Mouse (Mus musculus) myocyte (in vitro differentiated cells): ENCODE measurements around the gene Plcl2.

Source experiments
- CEBPB ChIP-seq: IDR thresholded peaks from 2 replicates; pipeline ENCODE4 v1.6.1; 2011; ENCODE audit warnings: mild to moderate bottlenecking, moderate library complexity; ENCODE audit not compliant: poor library complexity, insufficient read depth, severe bottlenecking
- E2F4 ChIP-seq: IDR thresholded peaks from one replicate; pipeline ENCODE4 v1.6.1; 2011; ENCODE audit warnings: mild to moderate bottlenecking, control low read depth, moderate library complexity; ENCODE audit not compliant: insufficient read depth
- MAX ChIP-seq: IDR thresholded peaks from one replicate; pipeline ENCODE4 v1.6.1; 2011; ENCODE audit warnings: low read depth, mild to moderate bottlenecking, control low read depth
- MYOD1 ChIP-seq, 3 experiments: IDR thresholded peaks; one replicate each; pipeline ENCODE4 v1.6.1; 2011; ENCODE audit warnings: control low read depth in 2 of 3, low read depth in 2 of 3, mild to moderate bottlenecking in 2 of 3, moderate library complexity in 1 of 3; ENCODE audit not compliant: insufficient read length in 2 of 3, control insufficient read depth in 1 of 3
- MYOG ChIP-seq, 3 experiments: IDR thresholded peaks; one replicate each; pipeline ENCODE4 v1.6.1; 2011; ENCODE audit warnings: control low read depth in 2 of 3, low read depth in 2 of 3, mild to moderate bottlenecking in 2 of 3; ENCODE audit not compliant: insufficient read length in 2 of 3, control insufficient read depth in 1 of 3, insufficient read depth in 1 of 3
- POLR2A ChIP-seq: IDR thresholded peaks from one replicate; pipeline ENCODE4 v1.6.1; 2011; ENCODE audit warnings: low read depth, mild to moderate bottlenecking, control low read depth, moderate library complexity; ENCODE audit not compliant: insufficient read length
- POLR2AphosphoS2 ChIP-seq: IDR thresholded peaks from one replicate; pipeline ENCODE4 v1.6.1; 2011; ENCODE audit warnings: low read depth, control low read depth; ENCODE audit not compliant: insufficient read length
- REST ChIP-seq: IDR thresholded peaks from one replicate; pipeline ENCODE4 v1.6.1; 2011; ENCODE audit warnings: mild to moderate bottlenecking, control low read depth, moderate library complexity; ENCODE audit not compliant: insufficient read depth, insufficient read length
- TCF12 ChIP-seq: IDR thresholded peaks from one replicate; pipeline ENCODE4 v1.6.1; 2011; ENCODE audit warnings: mild to moderate bottlenecking, control low read depth; ENCODE audit not compliant: poor library complexity, insufficient read depth, severe bottlenecking
- TCF3 ChIP-seq: IDR thresholded peaks from one replicate; pipeline ENCODE4 v1.6.1; 2011; ENCODE audit warnings: low read depth, control low read depth; ENCODE audit not compliant: insufficient read length
- USF1 ChIP-seq: IDR thresholded peaks from one replicate; pipeline ENCODE4 v1.6.1; 2011; ENCODE audit warnings: low read depth, mild to moderate bottlenecking, control low read depth, moderate library complexity

DNA sequence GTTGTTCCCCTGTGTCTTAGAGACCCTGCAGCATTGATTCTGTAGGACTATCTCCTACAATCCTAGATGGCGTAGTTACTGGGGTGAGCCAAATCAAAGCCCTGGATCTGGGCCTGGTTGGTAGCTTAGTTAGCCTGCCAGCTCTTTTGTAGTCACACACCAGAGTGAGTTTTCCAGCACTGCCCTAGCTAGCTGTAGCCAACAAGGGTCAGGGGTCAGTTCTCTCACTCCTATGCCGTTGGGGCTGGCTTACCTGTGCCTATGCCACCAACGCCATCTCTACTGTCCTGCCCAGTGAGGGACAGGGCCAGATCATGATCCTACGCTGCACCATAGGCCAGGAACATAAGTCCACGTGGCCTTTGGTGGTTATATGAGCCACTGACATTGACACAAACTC, 208.4 kb downstream of the Plcl2 start:
- no peak for TF ChIP-seq POLR2A
- TF ChIP-seq MAX = no peak
- TF ChIP-seq MYOD1 (IDR thresholded peaks at IDR 0.05; ENCODE audit: control insufficient read depth in 1 of 3, insufficient read length in 2 of 3, low read depth in 2 of 3) = no peak
- TF ChIP-seq TCF12 = no peak
- no peak for TF ChIP-seq E2F4
- TF ChIP-seq POLR2AphosphoS2 = no peak
- no peak for TF ChIP-seq REST
- no peak for TF ChIP-seq USF1
- no peak for TF ChIP-seq MYOG (IDR thresholded peaks at IDR 0.05; ENCODE audit: control insufficient read depth in 1 of 3, insufficient read depth in 1 of 3, insufficient read length in 2 of 3, low read depth in 2 of 3)
- TF ChIP-seq CEBPB = no peak
- TF ChIP-seq TCF3 = no peak
